Mouse (Mus musculus) hindbrain, embryonic 11.5 days (tissue): ENCODE data around the gene Ifrd1. TPM values are rescaled to one million over a fixed set of nuclear protein-coding genes. Genes with fewer than 3 reads are reported as not detected.

Source experiments
- ATAC-seq: fragments of 200-750 bp; cut with Nextera tagmentation; 2 replicates; pipeline ENCODE4 v1.8.0; 2017; ENCODE audit warnings: mild to moderate bottlenecking, moderate TSS enrichment, moderate library complexity; ENCODE audit not compliant: low FRiP score
- DNase-seq: peaks from one replicate; pipeline ENCODE4 v3.0.0-alpha.2; 2015; ENCODE audit warnings: low spot score
- H3K27ac ChIP-seq: fragments of 300-500 bp; sonication (generic); 2 replicates; pipeline ENCODE4 v1.5.1; 2014; ENCODE audit warnings: mild to moderate bottlenecking, low read depth, low read length
- H3K27me3 ChIP-seq: fragments of 300-500 bp; sonication (generic); 2 replicates; pipeline ENCODE4 v1.6.1; 2014; ENCODE audit warnings: mild to moderate bottlenecking, low read length, moderate library complexity, mixed read lengths; ENCODE audit not compliant: control insufficient read depth, insufficient read depth
- H3K36me3 ChIP-seq: fragments of 300-500 bp; sonication (generic); 2 replicates; pipeline ENCODE4 v1.6.1; 2014; ENCODE audit warnings: mild to moderate bottlenecking, low read length, moderate library complexity, mixed read lengths; ENCODE audit not compliant: control insufficient read depth, insufficient read depth
- H3K4me1 ChIP-seq: fragments of 300-500 bp; sonication (generic); replicated peaks from 2 replicates; pipeline ENCODE4 v1.6.1; 2014; ENCODE audit warnings: low read length, mixed read lengths; ENCODE audit not compliant: control insufficient read depth, insufficient read depth
- H3K4me2 ChIP-seq: fragments of 300-500 bp; sonication (generic); replicated peaks from 2 replicates; pipeline ENCODE4 v1.6.1; 2014; ENCODE audit warnings: mild to moderate bottlenecking, low read depth, low read length
- H3K4me3 ChIP-seq: fragments of 300-500 bp; sonication (generic); 2 replicates; pipeline ENCODE4 v1.5.1; 2014; ENCODE audit warnings: low read depth, low read length
- H3K9ac ChIP-seq: fragments of 300-500 bp; sonication (generic); 2 replicates; pipeline ENCODE4 v1.6.1; 2014; ENCODE audit warnings: low read depth, low read length
- H3K9me3 ChIP-seq: fragments of 300-500 bp; sonication (generic); 2 replicates; pipeline ENCODE4 v1.6.1; 2016; ENCODE audit warnings: low read length; ENCODE audit not compliant: control insufficient read depth
- WGBS: fragments of 180-500 bp; shearing (Covaris S2); extraction: QIAGEN DNeasy Blood & Tissue Kit; methylation state at CpG from one replicate; pipeline ENCODE4 v1.1.7; 2014; 5-methylcytosine and 5-hydroxymethylcytosine counted together
- polyA plus RNA-seq: library from polyadenylated mRNA; unstranded; fragments of >200 nt; fragmentation: Nextera tagmentation; extraction: Ambion mirVana; gene quantifications from 2 replicates; pipeline ENCODE4 v1.2.1, GENCODE M21; 2014

The Ifrd1 gene
- polyA plus RNA-seq = 200 and 204 TPM in 2 replicates

- Histone ChIP-seq H3K9ac (no peak within 1 kb of the TSS), H3K27ac (no peak within 1 kb of the TSS), H3K9me3 (no peaks in the 10 kb centered on the region), H3K4me2 (no peak within 1 kb of the TSS), H3K27me3 (no peaks in the 10 kb centered on the region), H3K36me3 (no peaks in the 10 kb centered on the region), H3K4me3 (no peak within 1 kb of the TSS), H3K4me1 (no peaks in the 10 kb centered on the region)
- 75% methylated on average over 5 of the region's 5 CpGs for WGBS
- ATAC-seq (no peak), DNase-seq (no peak)
Measured at GRCm38 (mm10) chr12:40248454-40249180, at the start of gene Ifrd1. TSS of gene Ifrd1 (minus strand) at chr12:40248504.

- Histone ChIP-seq H3K9me3 (no peaks in the 10 kb centered on the region), H3K4me1 (no peaks in the 10 kb centered on the region), H3K9ac (no peak overlapping the region), H3K27me3 (no peaks in the 10 kb centered on the region), H3K36me3 (no peaks in the 10 kb centered on the region), H3K4me3 (no peak overlapping the region), H3K27ac (no peak overlapping the region), H3K4me2 (no peak overlapping the region)
- ATAC-seq (no peak), DNase-seq (no peak)
- WGBS = 83% methylated on average over 4 of the region's 4 CpGs
Measured at GRCm38 (mm10) chr12:40286539-40286938, 38.2 kb upstream of the Ifrd1 start.

- no peak for ATAC-seq
- H3K36me3 ChIP-seq = no peaks in the 10 kb centered on the region
- no peak overlapping the region for H3K27ac ChIP-seq
- WGBS = 89% methylated on average over 4 of the region's 4 CpGs
- no peaks in the 10 kb centered on the region for H3K9me3 ChIP-seq
- H3K4me1 ChIP-seq = no peaks in the 10 kb centered on the region
- no peaks in the 10 kb centered on the region for H3K27me3 ChIP-seq
- DNase-seq = no peak
- no peak overlapping the region for H3K4me2 ChIP-seq
- no peak overlapping the region for H3K9ac ChIP-seq
- no peak overlapping the region for H3K4me3 ChIP-seq
Measured at GRCm38 (mm10) chr12:40280596-40281325, 32.5 kb upstream of the Ifrd1 start.

- Histone ChIP-seq H3K27me3 (no peaks in the 10 kb centered on the region), H3K36me3 (no peaks in the 10 kb centered on the region), H3K4me1 (no peaks in the 10 kb centered on the region), H3K9ac (no peak overlapping the region), H3K27ac (no peak overlapping the region), H3K9me3 (no peaks in the 10 kb centered on the region), H3K4me3 (no peak overlapping the region), H3K4me2 (no peak overlapping the region)
- DNase-seq (no peak), ATAC-seq (no peak)
- WGBS = 85% methylated on average over 3 of the region's 3 CpGs
Measured at GRCm38 (mm10) chr12:40277581-40277980, 29.3 kb upstream of the Ifrd1 start.

GRCm38 (mm10) chr12:40274931-40275330 is 26.6 kb upstream of the Ifrd1 start:
- H3K9ac ChIP-seq = no peak overlapping the region
- no peaks in the 10 kb centered on the region for H3K36me3 ChIP-seq
- ATAC-seq (no peak), DNase-seq (no peak)
- H3K9me3 ChIP-seq = no peaks in the 10 kb centered on the region
- H3K4me3 ChIP-seq = no peak overlapping the region
- H3K4me2 ChIP-seq = no peak overlapping the region
- H3K4me1 ChIP-seq = no peaks in the 10 kb centered on the region
- no peak overlapping the region for H3K27ac ChIP-seq
- H3K27me3 ChIP-seq = no peaks in the 10 kb centered on the region

- Histone ChIP-seq H3K27ac (no peak overlapping the region), H3K9me3 (no peaks in the 10 kb centered on the region), H3K9ac (no peak overlapping the region), H3K4me3 (no peak overlapping the region), H3K4me1 (no peaks in the 10 kb centered on the region), H3K36me3 (no peaks in the 10 kb centered on the region), H3K4me2 (no peak overlapping the region), H3K27me3 (no peaks in the 10 kb centered on the region)
- DNase-seq = no peak
- WGBS = 91% methylated on average over 4 of the region's 4 CpGs
- ATAC-seq = no peak
Measured at GRCm38 (mm10) chr12:40273339-40273738, 25.0 kb upstream of the Ifrd1 start.

GRCm38 (mm10) chr12:40272710-40273109 is 24.4 kb upstream of the Ifrd1 start:
- Histone ChIP-seq H3K27ac (no peak overlapping the region), H3K27me3 (no peaks in the 10 kb centered on the region), H3K36me3 (no peaks in the 10 kb centered on the region), H3K4me3 (no peak overlapping the region), H3K4me1 (no peaks in the 10 kb centered on the region), H3K9ac (no peak overlapping the region), H3K4me2 (no peak overlapping the region), H3K9me3 (no peaks in the 10 kb centered on the region)
- ATAC-seq (no peak), DNase-seq (no peak)
- 84% methylated on average over 4 of the region's 4 CpGs for WGBS

- no peaks in the 10 kb centered on the region for H3K27me3 ChIP-seq
- no peak overlapping the region for H3K4me2 ChIP-seq
- no peaks in the 10 kb centered on the region for H3K36me3 ChIP-seq
- WGBS = 69% methylated on average over 2 of the region's 2 CpGs
- no peak overlapping the region for H3K27ac ChIP-seq
- H3K9me3 ChIP-seq = no peaks in the 10 kb centered on the region
- H3K4me3 ChIP-seq = no peak overlapping the region
- ATAC-seq (no peak), DNase-seq (no peak)
- no peak overlapping the region for H3K9ac ChIP-seq
- no peaks in the 10 kb centered on the region for H3K4me1 ChIP-seq
Measured at GRCm38 (mm10) chr12:40268313-40268712, 20.0 kb upstream of the Ifrd1 start.

- H3K27me3 ChIP-seq = no peaks in the 10 kb centered on the region
- H3K36me3 ChIP-seq = no peaks in the 10 kb centered on the region
- no peak overlapping the region for H3K4me3 ChIP-seq
- no peak overlapping the region for H3K4me2 ChIP-seq
- no peak for DNase-seq
- no peak overlapping the region for H3K9ac ChIP-seq
- ATAC-seq = no peak
- no peaks in the 10 kb centered on the region for H3K4me1 ChIP-seq
- no peaks in the 10 kb centered on the region for H3K9me3 ChIP-seq
- H3K27ac ChIP-seq = no peak overlapping the region
- WGBS = 90% methylated on average over 4 of the region's 4 CpGs
Measured at GRCm38 (mm10) chr12:40263712-40264111, 15.4 kb upstream of the Ifrd1 start.
